Comparison of ENCODE assay signal across 8 mouse cellular contexts in the genomic region with DNA sequence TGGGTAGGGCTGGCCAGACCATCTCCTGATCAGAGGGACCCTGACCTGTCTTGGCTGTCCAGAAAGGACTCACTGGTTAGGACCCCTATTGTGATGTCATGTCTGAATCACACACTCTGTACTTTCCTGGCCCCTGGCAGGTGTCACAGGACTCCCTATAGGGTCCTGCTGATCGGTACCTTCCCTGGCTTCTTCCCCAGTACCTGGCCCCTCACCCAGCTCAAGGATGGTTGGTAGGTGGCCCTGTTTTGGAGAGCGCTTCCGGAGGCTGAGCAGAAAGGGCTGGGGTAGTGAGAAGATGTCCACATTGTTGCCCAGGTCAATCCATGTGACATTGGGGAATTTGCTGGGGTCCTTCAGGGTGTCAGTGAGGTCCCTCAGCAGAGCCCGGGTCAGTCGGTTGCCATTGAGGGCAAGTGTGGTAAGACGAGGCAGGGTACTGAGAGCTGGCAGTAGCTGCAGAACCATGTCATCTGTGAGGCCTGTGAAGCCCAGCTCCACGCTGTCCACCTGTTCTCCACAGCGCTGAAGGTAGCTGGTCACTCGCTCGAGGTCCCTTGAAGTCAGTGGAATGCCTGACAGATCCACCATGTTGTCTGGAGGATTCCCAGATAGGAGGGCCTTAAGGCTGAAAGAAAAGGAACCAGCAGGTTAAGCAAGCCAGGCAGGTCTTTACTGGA. TPM values are rescaled to one million over a fixed set of nuclear protein-coding genes. Genes with fewer than 3 reads are reported as not detected.
DNase-seq lines count a peak whose midpoint lies in the region; ATAC-seq and TF ChIP-seq lines count a peak whose summit lies in the region.

No protein-coding gene starts in this region.

- no peak overlapping the region for H3K27ac ChIP-seq in heart, adult 2 months
- H3K27ac ChIP-seq in hindbrain, embryonic 16.5 days (ENCODE audit: low read depth, low read length): 0 out of 2 replicates have a peak overlapping the region, but pooled peaks have one; percentile 7
- 0 out of 2 replicates have a peak overlapping the region, but pooled peaks have one; percentile 5 for H3K27ac ChIP-seq in midbrain, embryonic 16.5 days (ENCODE audit: low read length)

- TF ChIP-seq EP300 in heart, adult 2 months (IDR thresholded peaks at IDR 0.05; ENCODE audit: insufficient read depth, low read depth, low read length): no peak

- peaks cover 13% of the 10 kb centered on the region for H3K36me3 ChIP-seq in heart, adult 2 months (ENCODE audit: control insufficient read depth, insufficient read depth, low read length)
- peaks cover 20% of the 10 kb centered on the region for H3K36me3 ChIP-seq in hindbrain, embryonic 16.5 days (ENCODE audit: control insufficient read depth, insufficient read depth, low read length)
- H3K36me3 ChIP-seq in midbrain, embryonic 16.5 days (ENCODE audit: control insufficient read depth, insufficient read depth, low read length): peaks cover 18% of the 10 kb centered on the region

- no peaks in the 10 kb centered on the region for H3K9me3 ChIP-seq in hindbrain, embryonic 16.5 days (ENCODE audit: control insufficient read depth, low read length)
- H3K9me3 ChIP-seq in midbrain, embryonic 16.5 days (replicated peaks; ENCODE audit: control insufficient read depth, low read length, poor library complexity, severe bottlenecking): no peaks in the 10 kb centered on the region

- peaks cover 3% of the 10 kb centered on the region for H3K4me1 ChIP-seq in heart, adult 2 months (ENCODE audit: control insufficient read depth, insufficient read depth, low read length)
- H3K4me1 ChIP-seq in hindbrain, embryonic 16.5 days (ENCODE audit: control insufficient read depth, insufficient read depth, low read depth, low read length): peaks cover 24% of the 10 kb centered on the region
- peaks cover 37% of the 10 kb centered on the region for H3K4me1 ChIP-seq in midbrain, embryonic 16.5 days (ENCODE audit: control insufficient read depth, insufficient read depth, low read length)

- H3K9ac ChIP-seq in heart, adult 2 months (ENCODE audit: low read depth, low read length): no peak overlapping the region
- peak overlapping the region; percentile 39 for H3K9ac ChIP-seq in hindbrain, embryonic 16.5 days (ENCODE audit: low read depth, low read length)
- H3K9ac ChIP-seq in midbrain, embryonic 16.5 days (ENCODE audit: low read depth, low read length): peak overlapping the region; percentile 8

- no peaks in the 10 kb centered on the region; the same call in 1 of the 2 replicates for H3K79me2 ChIP-seq in heart, adult 2 months (replicated peaks; ENCODE audit: control insufficient read depth, insufficient read depth, low read length)

- WGBS in heart, adult 2 months: 69% methylated on average over 10 of the region's 10 CpGs
- 39% methylated on average over 10 of the region's 10 CpGs for WGBS in hindbrain, embryonic 16.5 days
- WGBS in midbrain, embryonic 16.5 days: 43% methylated on average over 10 of the region's 10 CpGs

- no peak for DNase-seq in heart, adult 2 months
- DNase-seq in heart, postnatal 25 days (ENCODE audit: low spot score): no peak
- DNase-seq in ZHBTc4 (ENCODE audit: low read depth, low spot score): peak; percentile 78
- DNase-seq in frontal cortex, postnatal 14 days (ENCODE audit: low spot score in 2 of 2): no peak
- no peak for DNase-seq in thymus, postnatal 14 days

- intact Hi-C loops in heart, adult 2 months (cut with DNase I): loop anchor here (10.0 kb wide), 1 partner anchor 269 kb away; a partner anchor contains a TSS
- intact Hi-C loops in heart, postnatal 25 days (cut with DNase I): no loop called here

- no peak for TF ChIP-seq CTCF in heart, adult 2 months (IDR thresholded peaks at IDR 0.05)

- no peak for ATAC-seq in hindbrain, embryonic 16.5 days
- no peak for ATAC-seq in midbrain, embryonic 16.5 days
- no peak for ATAC-seq in megakaryocyte progenitor cell, adult 5-6 weeks (replicated peaks; ENCODE audit: poor library complexity)

- H3K4me3 ChIP-seq in heart, adult 2 months: no peak overlapping the region
- H3K4me3 ChIP-seq in hindbrain, embryonic 16.5 days (ENCODE audit: low read length): no peak overlapping the region
- H3K4me3 ChIP-seq in midbrain, embryonic 16.5 days (ENCODE audit: low read depth, low read length): no peak overlapping the region

- H3K27me3 ChIP-seq in heart, adult 2 months (ENCODE audit: control insufficient read depth, insufficient read depth, low read length): no peaks in the 10 kb centered on the region
- no peaks in the 10 kb centered on the region for H3K27me3 ChIP-seq in hindbrain, embryonic 16.5 days (replicated peaks; ENCODE audit: control insufficient read depth, insufficient read depth, low read length)
- no peaks in the 10 kb centered on the region for H3K27me3 ChIP-seq in midbrain, embryonic 16.5 days (ENCODE audit: control insufficient read depth, insufficient read depth, low read depth, low read length)

- 0 out of 2 replicates have a peak, but pooled peaks have one; percentile 28 for TF ChIP-seq POLR2A in heart, adult 2 months (IDR thresholded peaks at IDR 0.05; ENCODE audit: insufficient read depth, low read depth, low read length)

- H3K4me2 ChIP-seq in hindbrain, embryonic 16.5 days (ENCODE audit: low read length): peak overlapping the region; percentile 16; the same call in 1 of the 2 replicates
- H3K4me2 ChIP-seq in midbrain, embryonic 16.5 days (ENCODE audit: low read length): peak overlapping the region; percentile 75; the same call in 1 of the 2 replicates

RNA-seq across cellular contexts. Expression of a gene that starts 31.5 kb away (rescaled TPM):
- total RNA-seq in heart, adult 2 months (2021): 1 to 10 TPM; 2.6 to 3.5 TPM
- 4.6 and 5.6 TPM in 2 replicates for polyA plus RNA-seq in heart, adult 2 months (2012; rRNA removed)
- 1 to 10 TPM; 2.4 to 3.3 TPM for total RNA-seq in heart, postnatal 25 days (2021)
- 35.3 and 36.6 TPM in 2 replicates for polyA plus RNA-seq in hindbrain, embryonic 16.5 days (2015; fragmentation: Nextera tagmentation; extraction: Ambion mirVana)
- 43.5 and 43.7 TPM in 2 replicates for polyA plus RNA-seq in midbrain, embryonic 16.5 days (2015; fragmentation: Nextera tagmentation; extraction: Ambion mirVana)
- 9.0 and 13.9 TPM in 2 replicates for total RNA-seq in megakaryocyte progenitor cell, adult 5-6 weeks (2015)
- 10.5 and 12.9 TPM in 2 replicates for total RNA-seq in megakaryocyte progenitor cell, adult 5-6 weeks (2017)

RNA-seq across cellular contexts. Expression of a gene that starts 42.6 kb away (rescaled TPM):
- total RNA-seq in heart, adult 2 months (2021): 1 to 10 TPM; 3.3 to 4.2 TPM
- 6.2 and 9.6 TPM in 2 replicates for polyA plus RNA-seq in heart, adult 2 months (2012; rRNA removed)
- total RNA-seq in heart, postnatal 25 days (2021): 1 to 10 TPM; 4.9 to 6.4 TPM
- polyA plus RNA-seq in hindbrain, embryonic 16.5 days (2015; fragmentation: Nextera tagmentation; extraction: Ambion mirVana): 8.4 and 9.7 TPM in 2 replicates
- polyA plus RNA-seq in midbrain, embryonic 16.5 days (2015; fragmentation: Nextera tagmentation; extraction: Ambion mirVana): 10.0 and 10.2 TPM in 2 replicates
- total RNA-seq in megakaryocyte progenitor cell, adult 5-6 weeks (2015): 3.6 and 4.9 TPM in 2 replicates
- total RNA-seq in megakaryocyte progenitor cell, adult 5-6 weeks (2017): 2.2 and 4.5 TPM in 2 replicates

RNA-seq across cellular contexts. Expression of a gene that starts 42.7 kb away (rescaled TPM):
- total RNA-seq in heart, adult 2 months (2021): 1 to 10 TPM; 5.8 to 8.6 TPM
- 8.7 and 8.9 TPM in 2 replicates for polyA plus RNA-seq in heart, adult 2 months (2012; rRNA removed)
- total RNA-seq in heart, postnatal 25 days (2021): 1 to 10 TPM; 6.9 to 7.0 TPM
- polyA plus RNA-seq in hindbrain, embryonic 16.5 days (2015; fragmentation: Nextera tagmentation; extraction: Ambion mirVana): 26.4 and 26.7 TPM in 2 replicates
- polyA plus RNA-seq in midbrain, embryonic 16.5 days (2015; fragmentation: Nextera tagmentation; extraction: Ambion mirVana): 20.4 and 20.6 TPM in 2 replicates
- 16.7 and 22.6 TPM in 2 replicates for total RNA-seq in megakaryocyte progenitor cell, adult 5-6 weeks (2015)
- 13.0 and 18.5 TPM in 2 replicates for total RNA-seq in megakaryocyte progenitor cell, adult 5-6 weeks (2017)

RNA-seq across cellular contexts. Expression of a gene that starts 54.8 kb away (rescaled TPM):
- total RNA-seq in heart, adult 2 months (2021): 100 to 1,000 TPM; 626 to 699 TPM
- 1,026 and 1,119 TPM in 2 replicates for polyA plus RNA-seq in heart, adult 2 months (2012; rRNA removed)
- total RNA-seq in heart, postnatal 25 days (2021): 100 to 1,000 TPM; 561 to 624 TPM
- polyA plus RNA-seq in hindbrain, embryonic 16.5 days (2015; fragmentation: Nextera tagmentation; extraction: Ambion mirVana): 4,470 and 4,568 TPM in 2 replicates
- polyA plus RNA-seq in midbrain, embryonic 16.5 days (2015; fragmentation: Nextera tagmentation; extraction: Ambion mirVana): 4,809 and 4,815 TPM in 2 replicates
- total RNA-seq in megakaryocyte progenitor cell, adult 5-6 weeks (2015): 1,569 and 1,579 TPM in 2 replicates
- total RNA-seq in megakaryocyte progenitor cell, adult 5-6 weeks (2017): 1,004 and 1,153 TPM in 2 replicates
